In genomic region chr8:4413764-4414163, GRCm38 (mm10) we compare ENCODE assay signal across 8 mouse cellular contexts.
DNase-seq lines count a peak whose midpoint lies in the region; ATAC-seq and TF ChIP-seq lines count a peak whose summit lies in the region.

No protein-coding gene starts in this region.

- no peak overlapping the region for H3K9ac ChIP-seq in kidney, embryonic 16.5 days (replicated peaks; ENCODE audit: low read length)
- H3K9ac ChIP-seq in embryonic facial prominence, embryonic 13.5 days, result no peak overlapping the region
- H3K9ac ChIP-seq in hindbrain, embryonic 14.5 days, result no peak overlapping the region
- H3K9ac ChIP-seq in midbrain, postnatal 0 days (replicated peaks; ENCODE audit: low read length, poor library complexity, severe bottlenecking), result no peak overlapping the region

- H3K27me3 ChIP-seq in kidney, embryonic 16.5 days (ENCODE audit: insufficient read depth, low read length), result no peaks in the 10 kb centered on the region
- H3K27me3 ChIP-seq in embryonic facial prominence, embryonic 13.5 days, result no peaks in the 10 kb centered on the region
- H3K27me3 ChIP-seq in hindbrain, embryonic 14.5 days (ENCODE audit: control insufficient read depth, insufficient read depth, low read length), result no peaks in the 10 kb centered on the region
- H3K27me3 ChIP-seq in midbrain, postnatal 0 days (ENCODE audit: insufficient read depth, low read length), result no peaks in the 10 kb centered on the region

- no peaks in the 10 kb centered on the region for H3K9me3 ChIP-seq in kidney, embryonic 16.5 days (ENCODE audit: low read length)
- H3K9me3 ChIP-seq in embryonic facial prominence, embryonic 13.5 days, result no peaks in the 10 kb centered on the region
- no peaks in the 10 kb centered on the region for H3K9me3 ChIP-seq in hindbrain, embryonic 14.5 days (ENCODE audit: control insufficient read depth, low read length)
- no peaks in the 10 kb centered on the region for H3K9me3 ChIP-seq in midbrain, postnatal 0 days (ENCODE audit: low read length)

- ATAC-seq in kidney, embryonic 16.5 days (ENCODE audit: low FRiP score, low TSS enrichment), result peak; percentile 62; the same call in 1 of the 2 replicates
- peak; percentile 66 for ATAC-seq in embryonic facial prominence, embryonic 13.5 days (ENCODE audit: insufficient number of reproducible peaks, insufficient read depth, low FRiP score, low TSS enrichment, low read depth)
- ATAC-seq in hindbrain, embryonic 14.5 days (ENCODE audit: low FRiP score), result peak; percentile 69
- ATAC-seq in midbrain, postnatal 0 days (ENCODE audit: low FRiP score), result peak; percentile 55; the same call in 1 of the 2 replicates
- no peak for ATAC-seq in inflammation-experienced regulatory T-cells, adult 6 months
- ATAC-seq in megakaryocyte-erythroid progenitor cell, adult 5-6 weeks (replicated peaks; ENCODE audit: low FRiP score, low TSS enrichment, poor library complexity, severe bottlenecking), result no peak

- 42% methylated on average over 4 of the region's 4 CpGs for WGBS in kidney, embryonic 16.5 days
- 30% methylated on average over 4 of the region's 4 CpGs for WGBS in embryonic facial prominence, embryonic 13.5 days
- 11% methylated on average over 4 of the region's 4 CpGs for WGBS in hindbrain, embryonic 14.5 days
- 8% methylated on average over 4 of the region's 4 CpGs for WGBS in midbrain, postnatal 0 days

- DNase-seq in kidney, postnatal 36 days, result no peak
- no peak for DNase-seq in hindbrain, embryonic 14.5 days (ENCODE audit: low spot score)
- DNase-seq in midbrain, postnatal 0 days (ENCODE audit: low spot score), result no peak
- no peak for DNase-seq in gastrocnemius, postnatal 36 days

- H3K4me3 ChIP-seq in kidney, embryonic 16.5 days (ENCODE audit: low read length), result no peak overlapping the region
- no peak overlapping the region for H3K4me3 ChIP-seq in embryonic facial prominence, embryonic 13.5 days
- H3K4me3 ChIP-seq in hindbrain, embryonic 14.5 days (replicated peaks; ENCODE audit: low read length), result no peak overlapping the region
- no peak overlapping the region for H3K4me3 ChIP-seq in midbrain, postnatal 0 days (ENCODE audit: low read depth, low read length)

- no peak overlapping the region for H3K4me2 ChIP-seq in kidney, embryonic 16.5 days (replicated peaks; ENCODE audit: low read depth, low read length)
- H3K4me2 ChIP-seq in embryonic facial prominence, embryonic 13.5 days, result no peak overlapping the region
- H3K4me2 ChIP-seq in hindbrain, embryonic 14.5 days (replicated peaks), result no peak overlapping the region
- no peak overlapping the region for H3K4me2 ChIP-seq in midbrain, postnatal 0 days (ENCODE audit: low read depth, low read length, poor library complexity, severe bottlenecking)

- H3K4me1 ChIP-seq in kidney, embryonic 16.5 days (ENCODE audit: insufficient read depth, low read length), result no peaks in the 10 kb centered on the region
- H3K4me1 ChIP-seq in embryonic facial prominence, embryonic 13.5 days, result no peaks in the 10 kb centered on the region
- no peaks in the 10 kb centered on the region for H3K4me1 ChIP-seq in hindbrain, embryonic 14.5 days (replicated peaks; ENCODE audit: control insufficient read depth, insufficient read depth, low read length)
- H3K4me1 ChIP-seq in midbrain, postnatal 0 days (ENCODE audit: insufficient read depth, low read length), result no peaks in the 10 kb centered on the region

- no peaks in the 10 kb centered on the region for H3K36me3 ChIP-seq in kidney, embryonic 16.5 days (ENCODE audit: insufficient read depth, low read length)
- H3K36me3 ChIP-seq in embryonic facial prominence, embryonic 13.5 days, result no peaks in the 10 kb centered on the region
- no peaks in the 10 kb centered on the region for H3K36me3 ChIP-seq in hindbrain, embryonic 14.5 days (replicated peaks; ENCODE audit: control insufficient read depth, insufficient read depth)
- H3K36me3 ChIP-seq in midbrain, postnatal 0 days (ENCODE audit: insufficient read depth, low read length), result no peaks in the 10 kb centered on the region

- TF ChIP-seq CTCF in midbrain, postnatal 0 days (IDR thresholded peaks at IDR 0.05), result no peak

- intact Hi-C loops in gastrocnemius, postnatal 36 days (cut with DNase I), result loop anchor here (5.0 kb wide), 1 partner anchor 174 kb away; no protein-coding TSS in a partner anchor

- peak overlapping the region; percentile 32; the same call in 1 of the 2 replicates for H3K27ac ChIP-seq in kidney, embryonic 16.5 days (ENCODE audit: low read length)
- peak overlapping the region; percentile 39; the same call in 1 of the 2 replicates for H3K27ac ChIP-seq in embryonic facial prominence, embryonic 13.5 days
- H3K27ac ChIP-seq in hindbrain, embryonic 14.5 days, result no peak overlapping the region
- H3K27ac ChIP-seq in midbrain, postnatal 0 days (ENCODE audit: low read depth, low read length), result no peak overlapping the region

Comparison
In these comparisons a context has a peak if more than half of its experiments do, and no peak if none do; other contexts are left out.
1. ATAC-seq: peak in kidney, embryonic 16.5 days (single experiment), embryonic facial prominence, embryonic 13.5 days (single experiment), hindbrain, embryonic 14.5 days (single experiment) and midbrain, postnatal 0 days (single experiment); none in inflammation-experienced regulatory T-cells, adult 6 months (single experiment) and megakaryocyte-erythroid progenitor cell, adult 5-6 weeks (single experiment).
2. H3K27ac ChIP-seq: peak in kidney, embryonic 16.5 days (single experiment) and embryonic facial prominence, embryonic 13.5 days (single experiment); none in hindbrain, embryonic 14.5 days (single experiment) and midbrain, postnatal 0 days (single experiment).